Mouse (Mus musculus) limb, embryonic 10.5 days (tissue): Measurements from ENCODE around the gene Ap2m1. TPM values are rescaled to one million over a fixed set of nuclear protein-coding genes. Genes with fewer than 3 reads are reported as not detected.
A peak's percentile ranks its signal among the peaks of the same experiment; 100 is the strongest.

Source experiments
- DNase-seq: peaks from one replicate; pipeline ENCODE4 v3.0.0-alpha.2; 2017; ENCODE audit warnings: low spot score
- H3K27ac ChIP-seq: fragments of 300-500 bp; sonication (generic); 2 replicates; pipeline ENCODE4 v1.5.1; 2016; ENCODE audit warnings: mild to moderate bottlenecking
- H3K27me3 ChIP-seq: fragments of 300-500 bp; sonication (generic); 2 replicates; pipeline ENCODE4 v1.6.1; 2016; ENCODE audit warnings: low read depth, mild to moderate bottlenecking; ENCODE audit not compliant: poor library complexity, severe bottlenecking
- H3K36me3 ChIP-seq: fragments of 300-500 bp; sonication (generic); 2 replicates; pipeline ENCODE4 v1.6.1; 2016; ENCODE audit warnings: mild to moderate bottlenecking, moderate library complexity
- H3K4me1 ChIP-seq: fragments of 300-500 bp; sonication (generic); 2 replicates; pipeline ENCODE4 v1.6.1; 2016
- H3K4me3 ChIP-seq: fragments of 300-500 bp; sonication (generic); 2 replicates; pipeline ENCODE4 v1.5.1; 2016; ENCODE audit warnings: mild to moderate bottlenecking, moderate library complexity
- H3K9me3 ChIP-seq: fragments of 300-500 bp; sonication (generic); replicated peaks from 2 replicates; pipeline ENCODE4 v1.6.1; 2016; ENCODE audit warnings: mild to moderate bottlenecking
- WGBS: fragments of 180-500 bp; shearing (Covaris S2); methylation state at CpG from one replicate; pipeline ENCODE4 v1.1.7; 2016; 5-methylcytosine and 5-hydroxymethylcytosine counted together
- polyA plus RNA-seq: library from polyadenylated mRNA; unstranded; fragments of >200 nt; fragmentation: Nextera tagmentation; extraction: Ambion mirVana; gene quantifications from 2 replicates; pipeline ENCODE4 v1.2.1, GENCODE M21; 2016

Ap2m1 gene
- polyA plus RNA-seq, 1 experiment from 2014 or later, result 586 TPM

DNA sequence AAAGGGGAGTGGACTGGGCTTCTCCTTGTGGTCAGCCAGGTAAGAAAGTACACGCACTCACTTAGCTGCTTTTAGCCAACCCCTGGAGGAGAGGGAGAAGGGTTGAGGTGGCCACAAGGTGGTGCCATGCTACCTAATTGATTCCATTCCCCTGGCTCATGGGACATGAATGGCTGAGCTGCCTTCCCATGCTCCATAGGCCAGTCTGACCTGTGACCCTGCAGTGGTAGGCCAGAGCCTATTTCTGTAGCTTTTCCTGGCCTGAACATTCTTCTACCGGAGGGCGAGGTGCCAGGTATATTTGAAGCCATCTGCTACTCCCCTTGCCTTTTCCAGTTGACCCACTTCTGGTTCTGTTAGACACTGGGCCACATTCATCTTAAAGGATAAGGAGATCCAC lies 25.9 kb upstream of the Ap2m1 start:
- 84% methylated on average over 3 of the region's 3 CpGs for WGBS
- Histone ChIP-seq H3K27ac (no peak overlapping the region), H3K27me3 (no peaks in the 10 kb centered on the region), H3K36me3 (peaks cover 75% of the 10 kb centered on the region), H3K4me3 (no peak overlapping the region), H3K4me1 (no peaks in the 10 kb centered on the region), H3K9me3 (no peaks in the 10 kb centered on the region)
- peak; percentile 59 for DNase-seq

DNA sequence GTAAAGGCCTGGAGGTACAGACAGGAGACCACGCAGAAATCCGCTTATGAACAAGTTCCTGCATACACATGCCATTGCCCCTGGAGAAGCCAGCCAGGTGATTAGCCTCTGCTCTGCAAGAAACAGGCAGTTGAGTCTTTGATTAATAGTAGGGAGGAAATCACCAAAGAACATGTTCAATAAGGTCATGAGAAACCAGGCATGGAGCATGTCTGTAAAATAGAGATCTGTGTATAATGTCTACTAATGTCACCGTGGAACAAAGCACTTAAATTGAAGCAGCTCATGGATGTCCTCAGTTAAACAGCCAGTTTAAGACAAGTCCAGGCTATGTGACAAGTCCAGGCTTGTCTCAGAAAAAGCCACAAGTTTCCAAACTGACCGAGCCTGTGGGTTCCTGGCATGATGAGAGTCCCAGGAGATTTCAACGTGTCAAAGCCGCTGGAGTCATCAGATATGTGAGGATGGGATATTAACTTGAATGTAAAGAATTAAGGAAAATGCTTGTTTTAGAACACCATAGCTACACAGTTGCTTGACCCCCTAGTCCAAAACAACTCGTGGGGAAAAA lies 23.9 kb upstream of the Ap2m1 start:
- Histone ChIP-seq H3K9me3 (no peaks in the 10 kb centered on the region), H3K36me3 (peaks cover 54% of the 10 kb centered on the region), H3K27me3 (no peaks in the 10 kb centered on the region), H3K4me3 (no peak overlapping the region), H3K27ac (no peak overlapping the region), H3K4me1 (peaks cover 2% of the 10 kb centered on the region; the same call in 1 of the 2 replicates)
- WGBS, result 82% methylated on average over 7 of the region's 7 CpGs
- no peak for DNase-seq

DNA sequence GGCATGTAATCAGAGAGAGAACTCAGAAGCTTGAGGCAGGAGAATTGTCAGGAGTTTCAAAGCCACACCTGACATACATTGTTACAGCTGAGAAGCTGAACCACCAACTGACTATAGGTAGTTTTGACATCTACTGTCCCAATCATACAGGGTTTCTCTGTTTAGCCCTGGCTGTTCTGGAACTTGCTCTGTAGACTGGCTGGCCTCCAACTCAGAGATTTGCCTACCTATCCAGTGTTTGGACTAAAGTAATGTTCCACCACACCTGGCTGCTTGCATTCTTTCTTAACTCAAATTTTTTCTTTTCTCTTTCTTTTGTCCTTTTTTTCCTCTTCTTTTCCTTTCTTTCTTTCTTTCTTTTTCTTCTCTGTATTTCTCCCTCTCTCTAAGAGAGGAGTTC lies 19.2 kb upstream of the Ap2m1 start:
- H3K9me3 ChIP-seq, result no peaks in the 10 kb centered on the region
- peak overlapping the region; percentile 97; the same call in 1 of the 2 replicates for H3K27ac ChIP-seq
- DNase-seq, result no peak
- H3K4me3 ChIP-seq, result peak overlapping the region; percentile 84
- H3K4me1 ChIP-seq, result peaks cover 19% of the 10 kb centered on the region
- H3K27me3 ChIP-seq, result no peaks in the 10 kb centered on the region
- peaks cover 28% of the 10 kb centered on the region for H3K36me3 ChIP-seq

DNA sequence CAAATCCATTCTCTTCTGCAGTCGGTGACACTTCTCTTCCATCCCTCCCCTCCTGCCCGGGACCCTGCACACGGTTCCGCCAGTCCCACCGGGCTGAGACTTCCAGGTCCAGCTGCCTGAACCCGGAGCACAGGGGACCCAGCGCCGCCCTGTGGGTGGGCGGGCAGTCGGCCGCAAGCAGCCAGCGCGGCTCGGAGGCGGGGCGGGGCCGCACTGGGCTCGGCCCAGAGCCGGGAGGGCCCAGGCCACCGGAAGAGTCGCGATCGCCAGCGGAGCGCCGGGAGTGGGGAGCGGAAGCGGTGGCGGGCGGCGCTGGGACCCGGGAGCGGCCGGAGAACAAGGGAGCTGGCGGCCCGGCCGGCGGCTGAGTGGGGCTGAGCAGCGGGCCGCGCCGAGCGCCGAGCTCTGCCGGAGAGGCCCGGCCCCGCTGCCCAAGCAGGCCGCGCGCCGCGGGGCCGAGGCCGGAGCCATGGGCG lies 18.5 kb upstream of the Ap2m1 start, which contains the start of gene Dvl3:
Gene Dvl3, plus strand, starts transcription at position 257 of the 476 bp plus-strand sequence.
- under 1% methylated on average over 55 of the region's 55 CpGs for WGBS
- DNase-seq, result peak; percentile 94
- Histone ChIP-seq H3K27ac (peak within 1 kb of the TSS; percentile 97), H3K9me3 (no peaks in the 10 kb centered on the region), H3K4me1 (peaks cover 19% of the 10 kb centered on the region), H3K27me3 (no peaks in the 10 kb centered on the region), H3K4me3 (peak within 1 kb of the TSS; percentile 84), H3K36me3 (peaks cover 28% of the 10 kb centered on the region)

DNA sequence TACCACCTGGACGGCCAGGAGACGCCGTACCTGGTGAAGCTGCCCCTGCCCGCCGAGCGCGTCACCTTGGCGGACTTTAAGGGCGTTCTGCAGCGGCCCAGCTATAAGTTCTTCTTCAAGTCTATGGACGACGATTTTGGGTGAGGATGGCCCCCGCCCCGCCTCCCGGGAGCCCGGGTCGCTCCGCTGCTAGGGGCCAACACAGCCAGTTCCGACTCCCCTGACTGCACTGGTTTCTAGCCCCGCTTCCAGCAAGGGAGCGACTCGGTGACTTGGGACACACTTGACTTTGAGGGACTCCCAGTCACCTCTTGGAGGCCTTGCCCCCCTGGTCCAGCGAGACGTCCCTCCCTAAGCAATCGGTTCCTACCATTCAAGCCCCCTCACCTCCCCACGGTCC lies 18.1 kb upstream of the Ap2m1 start:
- H3K36me3 ChIP-seq, result peaks cover 32% of the 10 kb centered on the region
- peaks cover 19% of the 10 kb centered on the region for H3K4me1 ChIP-seq
- DNase-seq, result no peak
- H3K27me3 ChIP-seq, result no peaks in the 10 kb centered on the region
- no peaks in the 10 kb centered on the region for H3K9me3 ChIP-seq
- peak overlapping the region; percentile 84 for H3K4me3 ChIP-seq
- peak overlapping the region; percentile 97 for H3K27ac ChIP-seq
- WGBS, result under 1% methylated on average over 26 of the region's 26 CpGs

DNA sequence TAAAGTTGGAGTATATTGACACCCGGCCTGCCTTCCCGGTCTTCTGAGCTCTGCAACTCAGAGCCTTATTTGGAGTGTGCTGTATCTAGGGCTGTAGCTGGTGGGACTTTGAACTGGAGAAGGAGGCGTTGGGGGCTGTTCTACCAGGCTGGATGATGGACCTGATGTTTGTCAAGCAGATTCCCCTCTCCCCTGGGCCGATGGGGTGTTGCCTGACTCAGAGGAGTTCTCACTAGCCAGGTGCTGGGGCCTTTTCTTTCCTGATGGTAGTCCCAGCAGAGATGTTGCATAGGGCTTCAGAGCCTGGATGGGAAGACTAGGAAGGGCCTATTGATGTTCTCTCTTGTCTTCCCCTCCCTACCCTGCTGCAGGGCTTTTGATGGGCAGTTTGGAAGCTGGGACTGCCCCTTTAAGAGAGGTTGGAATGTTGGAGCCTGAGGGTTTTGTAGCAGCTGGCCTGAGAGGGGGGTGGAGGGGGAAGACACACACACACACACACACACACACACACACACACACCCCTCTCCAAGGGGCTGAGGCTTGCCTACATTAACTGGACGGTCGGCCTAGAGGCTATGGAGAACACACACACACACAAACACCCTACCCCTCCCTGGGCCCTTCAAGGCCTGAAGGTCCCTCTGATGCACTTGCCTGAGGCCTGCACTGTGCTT lies 17.4 kb upstream of the Ap2m1 start:
- no peaks in the 10 kb centered on the region for H3K9me3 ChIP-seq
- peaks cover 37% of the 10 kb centered on the region for H3K36me3 ChIP-seq
- peak; percentile 70 for DNase-seq
- H3K27me3 ChIP-seq, result no peaks in the 10 kb centered on the region
- 6% methylated on average over 6 of the region's 6 CpGs for WGBS
- peaks cover 19% of the 10 kb centered on the region for H3K4me1 ChIP-seq
- peak overlapping the region; percentile 84 for H3K4me3 ChIP-seq
- H3K27ac ChIP-seq, result peak overlapping the region; percentile 97

DNA sequence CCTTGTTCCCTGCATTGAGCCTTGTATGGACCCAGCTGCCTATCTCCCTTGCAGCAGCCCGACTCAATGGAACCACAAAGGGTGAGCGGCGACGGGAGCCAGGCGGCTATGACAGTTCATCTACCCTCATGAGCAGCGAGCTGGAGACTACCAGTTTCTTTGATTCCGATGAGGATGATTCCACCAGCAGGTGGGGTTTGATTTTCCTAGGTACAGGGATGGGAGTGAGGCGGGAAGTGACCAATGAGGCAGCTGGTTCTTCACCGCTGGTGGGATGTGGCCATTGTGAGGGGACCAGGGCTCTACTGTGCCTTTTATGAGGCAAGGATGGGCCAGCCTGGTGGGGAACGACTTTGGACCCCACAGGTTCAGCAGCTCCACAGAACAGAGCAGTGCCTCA lies 11.4 kb upstream of the Ap2m1 start:
- no peak overlapping the region for H3K4me3 ChIP-seq
- H3K27ac ChIP-seq, result no peak overlapping the region
- H3K4me1 ChIP-seq, result 0 out of 2 replicates have a peak, but pooled peaks cover 2% of the 10 kb centered on the region
- H3K27me3 ChIP-seq, result no peaks in the 10 kb centered on the region
- peaks cover 96% of the 10 kb centered on the region for H3K36me3 ChIP-seq
- 82% methylated on average over 10 of the region's 10 CpGs for WGBS
- H3K9me3 ChIP-seq, result no peaks in the 10 kb centered on the region
- no peak for DNase-seq

DNA sequence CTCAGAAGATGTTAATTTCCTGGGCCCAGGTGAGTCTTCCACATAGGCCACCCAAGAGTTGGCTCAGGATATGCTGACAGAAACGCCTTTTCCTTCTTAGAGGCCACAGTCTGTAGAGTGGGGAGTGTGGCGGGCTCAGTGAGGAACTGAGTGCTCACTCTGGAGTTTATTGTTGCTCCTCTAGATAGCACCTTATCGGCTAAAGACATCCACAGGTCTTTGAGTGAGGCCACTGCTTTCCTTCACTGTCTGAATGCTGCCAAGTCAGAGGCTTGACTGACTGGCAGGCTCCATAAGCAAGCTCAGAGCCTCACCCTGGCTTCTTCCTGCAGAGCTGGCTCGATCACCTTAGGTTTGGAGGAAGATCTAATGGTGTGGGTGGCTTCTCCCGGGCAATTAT lies 6.5 kb upstream of the Ap2m1 start:
- H3K4me1 ChIP-seq, result no peaks in the 10 kb centered on the region
- H3K36me3 ChIP-seq, result peaks cover 99% of the 10 kb centered on the region
- H3K4me3 ChIP-seq, result no peak overlapping the region
- 92% methylated on average over 5 of the region's 5 CpGs for whole genome bisulfite sequencing
- no peaks in the 10 kb centered on the region for H3K27me3 ChIP-seq
- H3K27ac ChIP-seq, result no peak overlapping the region
- no peaks in the 10 kb centered on the region for H3K9me3 ChIP-seq
- no peak for DNase-seq

DNA sequence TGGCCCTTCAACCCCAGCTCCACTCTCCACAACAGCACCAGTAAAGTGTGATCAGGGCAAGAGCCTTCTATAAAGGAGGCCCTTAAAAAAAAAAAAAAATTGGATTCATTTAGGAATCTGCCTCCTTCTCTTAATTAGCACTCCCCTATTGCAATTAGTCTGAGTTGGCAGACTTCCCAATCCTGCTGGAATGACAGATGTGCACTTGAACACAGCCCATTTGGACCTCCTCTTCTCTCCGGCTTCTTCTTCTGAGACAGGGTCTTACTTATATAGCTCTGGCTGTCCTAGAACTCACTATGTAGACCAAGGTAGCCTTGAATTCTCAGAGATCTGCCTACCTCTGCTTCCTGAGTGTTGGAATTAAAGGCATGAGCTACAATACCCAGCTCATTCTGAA lies 5.9 kb upstream of the Ap2m1 start:
- Histone ChIP-seq H3K36me3 (peaks cover 97% of the 10 kb centered on the region), H3K9me3 (no peaks in the 10 kb centered on the region), H3K4me1 (no peaks in the 10 kb centered on the region), H3K27me3 (no peaks in the 10 kb centered on the region), H3K4me3 (no peak overlapping the region), H3K27ac (no peak overlapping the region)
- no peak for DNase-seq
- WGBS, result 87% methylated on average over 1 of the region's 1 CpGs

DNA sequence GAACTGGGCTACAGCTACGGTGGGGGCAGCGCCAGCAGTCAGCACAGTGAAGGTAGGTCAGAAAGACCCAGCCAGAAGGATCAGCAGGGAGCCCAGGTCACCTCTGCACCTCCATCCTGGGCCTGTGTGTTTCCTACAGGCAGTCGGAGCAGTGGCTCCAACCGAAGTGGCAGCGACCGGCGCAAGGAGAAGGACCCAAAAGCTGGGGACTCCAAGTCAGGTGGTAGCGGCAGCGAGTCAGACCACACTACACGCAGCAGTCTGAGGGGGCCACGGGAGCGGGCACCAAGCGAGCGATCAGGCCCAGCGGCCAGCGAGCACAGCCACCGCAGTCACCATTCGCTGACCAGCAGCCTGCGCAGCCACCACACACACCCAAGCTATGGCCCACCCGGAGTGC lies 4.3 kb upstream of the Ap2m1 start:
- Histone ChIP-seq H3K27ac (no peak overlapping the region), H3K27me3 (no peaks in the 10 kb centered on the region), H3K4me3 (no peak overlapping the region), H3K36me3 (peaks cover 82% of the 10 kb centered on the region), H3K4me1 (peaks cover under 1% of the 10 kb centered on the region; the same call in 1 of the 2 replicates), H3K9me3 (no peaks in the 10 kb centered on the region)
- WGBS, result 96% methylated on average over 20 of the region's 20 CpGs
- DNase-seq, result no peak

DNA sequence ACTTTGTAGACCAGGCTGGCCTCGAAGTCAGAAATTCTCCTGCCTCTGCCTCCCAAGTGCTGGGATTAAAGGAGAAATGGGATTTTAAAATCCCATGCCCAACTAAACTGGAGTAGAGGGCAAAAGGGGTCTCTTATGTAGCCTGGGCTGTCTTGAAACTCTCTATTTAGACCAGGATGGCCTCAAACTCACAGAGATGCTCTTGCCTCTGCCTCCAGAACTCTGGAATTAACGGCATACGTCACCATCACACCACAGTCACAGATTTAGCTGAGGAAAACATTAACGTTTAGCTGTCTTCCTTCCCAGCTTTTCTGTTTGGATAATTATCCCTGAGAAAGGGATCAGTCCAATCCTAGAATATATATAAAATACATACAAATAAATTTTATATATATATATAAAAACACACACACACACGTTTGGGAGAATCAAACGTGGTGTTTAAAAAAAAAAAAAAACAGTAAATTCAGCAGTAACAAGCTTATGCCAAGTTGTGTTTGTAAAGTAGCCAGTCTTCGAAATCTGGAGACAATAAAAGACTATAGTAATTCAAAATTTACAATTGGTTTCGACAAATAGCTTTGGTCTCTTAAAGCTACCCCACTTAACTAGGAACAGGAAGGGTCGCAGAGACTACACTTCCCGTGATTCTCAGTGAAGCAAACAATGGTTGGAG lies 522 bp upstream of the Ap2m1 start:
- no peak for DNase-seq
- Histone ChIP-seq H3K27ac (no peak overlapping the region), H3K36me3 (peaks cover 67% of the 10 kb centered on the region), H3K9me3 (no peaks in the 10 kb centered on the region), H3K4me1 (peaks cover 26% of the 10 kb centered on the region), H3K4me3 (peak overlapping the region; percentile 72), H3K27me3 (no peaks in the 10 kb centered on the region)
- WGBS, result 49% methylated on average over 10 of the region's 10 CpGs

DNA sequence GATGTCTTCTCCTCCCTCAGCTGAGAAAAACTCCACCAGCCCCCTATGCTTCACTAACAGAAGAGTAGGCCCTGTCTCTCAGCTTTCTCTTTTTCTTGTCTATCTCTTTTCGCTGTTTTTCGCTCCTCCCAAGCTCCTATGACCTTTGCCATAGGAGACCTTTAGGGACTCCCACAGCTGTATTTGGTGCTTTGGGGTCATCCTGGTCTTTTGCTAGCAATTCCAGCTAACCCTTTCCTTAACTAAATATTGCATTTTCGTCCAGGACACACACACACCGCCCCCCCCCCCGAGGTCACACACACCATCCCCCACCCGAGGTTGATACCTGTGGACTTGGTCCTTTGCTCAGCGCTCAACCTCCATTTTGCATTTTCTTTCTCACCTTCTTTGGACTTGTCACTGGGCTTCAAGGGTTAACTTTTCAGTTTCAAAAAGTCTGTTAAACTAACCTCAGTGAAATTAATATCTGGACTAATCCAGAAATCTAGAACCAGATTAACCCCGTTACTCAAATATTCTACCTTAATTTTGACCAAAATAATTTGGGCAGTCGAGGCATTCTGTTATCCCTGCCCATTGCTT lies 895 bp downstream of the Ap2m1 start:
- DNase-seq, result no peak
- peak overlapping the region; percentile 90 for H3K27ac ChIP-seq
- no peaks in the 10 kb centered on the region for H3K9me3 ChIP-seq
- H3K4me1 ChIP-seq, result peaks cover 26% of the 10 kb centered on the region
- H3K4me3 ChIP-seq, result peak overlapping the region; percentile 72
- H3K36me3 ChIP-seq, result peaks cover 67% of the 10 kb centered on the region
- no peaks in the 10 kb centered on the region for H3K27me3 ChIP-seq
- 39% methylated on average over 9 of the region's 9 CpGs for WGBS

DNA sequence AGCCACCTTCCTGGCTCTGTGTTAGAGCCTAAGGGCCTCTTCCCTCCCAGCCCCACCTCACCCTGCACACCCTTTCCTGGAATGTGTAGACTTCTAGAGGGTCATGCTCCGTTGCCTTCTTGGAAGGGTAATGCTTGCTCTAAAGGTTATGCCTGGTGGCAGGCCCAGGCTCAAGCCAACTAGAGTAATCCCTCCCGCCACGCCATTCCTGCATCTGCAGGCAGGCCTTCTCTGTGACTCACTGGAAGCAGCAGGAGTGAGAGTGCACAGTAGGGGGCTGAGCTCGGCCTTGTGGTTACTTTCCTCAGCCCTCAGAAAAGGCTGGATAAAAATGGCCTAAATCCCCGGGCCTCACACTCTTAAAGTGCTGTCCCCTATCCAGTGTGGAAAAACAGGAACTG lies 1.8 kb downstream of the Ap2m1 start:
- peaks cover 67% of the 10 kb centered on the region for H3K36me3 ChIP-seq
- WGBS, result 53% methylated on average over 5 of the region's 5 CpGs
- H3K9me3 ChIP-seq, result no peaks in the 10 kb centered on the region
- H3K4me1 ChIP-seq, result peaks cover 26% of the 10 kb centered on the region
- peak overlapping the region; percentile 72 for H3K4me3 ChIP-seq
- no peak overlapping the region for H3K27ac ChIP-seq
- no peak for DNase-seq
- no peaks in the 10 kb centered on the region for H3K27me3 ChIP-seq
